ENCODE assay signal across 10 mouse cellular contexts in the genomic region with DNA sequence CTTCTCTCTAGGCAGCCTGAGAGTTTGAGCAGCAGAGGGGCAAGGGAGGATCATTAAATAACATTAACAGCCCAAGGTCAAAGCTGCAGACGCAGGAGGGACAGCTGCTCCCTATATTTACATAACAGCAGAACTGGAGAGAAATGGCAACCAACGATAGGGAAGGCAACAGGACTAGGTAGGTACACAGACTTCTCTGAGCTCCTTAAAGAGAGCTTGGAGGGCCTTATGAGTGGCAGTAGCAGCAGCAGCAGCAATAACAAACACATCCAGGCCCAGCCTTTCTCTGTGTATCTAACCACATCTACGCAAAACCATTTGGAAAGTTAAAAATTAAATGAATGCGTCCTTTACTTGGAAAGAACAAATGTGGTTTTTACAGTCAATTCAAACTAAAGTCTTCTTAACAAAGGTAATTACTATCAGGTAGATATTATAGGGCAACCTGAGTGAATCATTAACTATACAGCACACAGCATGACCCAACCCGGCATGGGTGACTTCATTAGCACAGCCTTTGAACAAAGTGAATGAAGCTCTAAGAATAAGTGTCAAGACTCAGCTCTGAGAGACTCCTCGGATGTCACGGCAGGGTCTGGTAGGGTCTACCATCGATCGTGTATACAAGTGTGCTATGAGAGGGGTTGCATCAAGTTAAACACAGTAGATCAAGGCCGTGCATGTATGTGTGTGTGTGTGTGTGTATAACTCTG. TPM values are rescaled to one million over a fixed set of nuclear protein-coding genes. Genes with fewer than 3 reads are reported as not detected.
DNase-seq lines count a peak whose midpoint lies in the region; ATAC-seq lines count a peak whose summit lies in the region.
"Had no signal": no experiment of that assay in that cellular context is flagged by ENCODE, and none has a peak within 500 bp of the region (broad histone marks: within the 10 kb centered on the region; RNA-seq: fewer than 3 reads in every experiment).

No protein-coding gene starts in this region.

- H3K27ac ChIP-seq in hindbrain, embryonic 11.5 days (ENCODE audit: low read depth, low read length), result no peak overlapping the region
- H3K27ac ChIP-seq in hindbrain, embryonic 10.5 days, result no peak overlapping the region
- peak overlapping the region; percentile 78 for H3K27ac ChIP-seq in kidney, embryonic 16.5 days (ENCODE audit: low read length)
- peak overlapping the region; percentile 95 for H3K27ac ChIP-seq in lung, embryonic 16.5 days (ENCODE audit: low read length)
- no peak overlapping the region for H3K27ac ChIP-seq in heart, embryonic 10.5 days

- 0 out of 2 replicates have a peak, but pooled peaks have one; percentile 43 for ATAC-seq in hindbrain, embryonic 11.5 days (ENCODE audit: low FRiP score)
- ATAC-seq in kidney, embryonic 16.5 days (ENCODE audit: low FRiP score, low TSS enrichment), result peak; percentile 74
- peak; percentile 37 for ATAC-seq in lung, embryonic 16.5 days (ENCODE audit: low read depth)
- ATAC-seq in megakaryocyte, adult 5-6 weeks (ENCODE audit: poor library complexity, severe bottlenecking), result no peak

- no peak overlapping the region for H3K4me3 ChIP-seq in hindbrain, embryonic 11.5 days (ENCODE audit: low read depth, low read length)
- no peak overlapping the region for H3K4me3 ChIP-seq in hindbrain, embryonic 10.5 days
- no peak overlapping the region for H3K4me3 ChIP-seq in kidney, embryonic 16.5 days (ENCODE audit: low read length)
- H3K4me3 ChIP-seq in lung, embryonic 16.5 days (ENCODE audit: low read length), result peak overlapping the region; percentile 47
- H3K4me3 ChIP-seq in heart, embryonic 10.5 days, result no peak overlapping the region

- H3K4me2 ChIP-seq in hindbrain, embryonic 11.5 days (replicated peaks; ENCODE audit: low read depth, low read length), result no peak overlapping the region
- peak overlapping the region; percentile 62 for H3K4me2 ChIP-seq in kidney, embryonic 16.5 days (replicated peaks; ENCODE audit: low read depth, low read length)
- H3K4me2 ChIP-seq in lung, embryonic 16.5 days (ENCODE audit: low read depth, low read length), result peak overlapping the region; percentile 58

- peaks cover 4% of the 10 kb centered on the region; the same call in 1 of the 2 replicates for H3K4me1 ChIP-seq in hindbrain, embryonic 11.5 days (replicated peaks; ENCODE audit: control insufficient read depth, insufficient read depth, low read length)
- peaks cover 24% of the 10 kb centered on the region for H3K4me1 ChIP-seq in hindbrain, embryonic 10.5 days (replicated peaks)
- H3K4me1 ChIP-seq in kidney, embryonic 16.5 days (ENCODE audit: insufficient read depth, low read length), result peaks cover 40% of the 10 kb centered on the region
- peaks cover 33% of the 10 kb centered on the region for H3K4me1 ChIP-seq in lung, embryonic 16.5 days (replicated peaks; ENCODE audit: control insufficient read depth, insufficient read depth, low read length)
- H3K4me1 ChIP-seq in heart, embryonic 10.5 days, result peaks cover 23% of the 10 kb centered on the region

- no peaks in the 10 kb centered on the region for H3K36me3 ChIP-seq in hindbrain, embryonic 11.5 days (ENCODE audit: control insufficient read depth, insufficient read depth, low read length)
- no peaks in the 10 kb centered on the region for H3K36me3 ChIP-seq in hindbrain, embryonic 10.5 days
- no peaks in the 10 kb centered on the region for H3K36me3 ChIP-seq in kidney, embryonic 16.5 days (ENCODE audit: insufficient read depth, low read length)
- H3K36me3 ChIP-seq in lung, embryonic 16.5 days (ENCODE audit: control insufficient read depth, insufficient read depth, low read length), result no peaks in the 10 kb centered on the region
- H3K36me3 ChIP-seq in heart, embryonic 10.5 days, result no peaks in the 10 kb centered on the region

- no peaks in the 10 kb centered on the region for H3K9me3 ChIP-seq in hindbrain, embryonic 11.5 days (ENCODE audit: control insufficient read depth, low read length)
- H3K9me3 ChIP-seq in hindbrain, embryonic 10.5 days, result no peaks in the 10 kb centered on the region
- H3K9me3 ChIP-seq in kidney, embryonic 16.5 days (ENCODE audit: low read length), result no peaks in the 10 kb centered on the region
- H3K9me3 ChIP-seq in lung, embryonic 16.5 days (ENCODE audit: control insufficient read depth, low read length), result no peaks in the 10 kb centered on the region
- H3K9me3 ChIP-seq in heart, embryonic 10.5 days, result no peaks in the 10 kb centered on the region

- no peak overlapping the region for H3K9ac ChIP-seq in hindbrain, embryonic 11.5 days (ENCODE audit: low read depth, low read length)
- no peak overlapping the region; the same call in 1 of the 2 replicates for H3K9ac ChIP-seq in kidney, embryonic 16.5 days (replicated peaks; ENCODE audit: low read length)
- H3K9ac ChIP-seq in lung, embryonic 16.5 days (ENCODE audit: low read length), result peak overlapping the region; percentile 40

- H3K27me3 ChIP-seq in hindbrain, embryonic 11.5 days (ENCODE audit: control insufficient read depth, insufficient read depth, low read length), result peaks cover 11% of the 10 kb centered on the region
- H3K27me3 ChIP-seq in hindbrain, embryonic 10.5 days (ENCODE audit: insufficient read depth, poor library complexity, severe bottlenecking), result peaks cover 69% of the 10 kb centered on the region
- peaks cover 9% of the 10 kb centered on the region for H3K27me3 ChIP-seq in kidney, embryonic 16.5 days (ENCODE audit: insufficient read depth, low read length)
- H3K27me3 ChIP-seq in lung, embryonic 16.5 days (ENCODE audit: control insufficient read depth, insufficient read depth, low read depth, low read length), result no peaks in the 10 kb centered on the region
- peaks cover 46% of the 10 kb centered on the region for H3K27me3 ChIP-seq in heart, embryonic 10.5 days (ENCODE audit: insufficient read depth, poor library complexity, severe bottlenecking)

- DNase-seq in hindbrain, embryonic 11.5 days (ENCODE audit: low spot score), result peak; percentile 19
- DNase-seq in hindbrain, embryonic 10.5 days (ENCODE audit: low spot score), result no peak
- peak; percentile 64 for DNase-seq in ZHBTc4 (ENCODE audit: low read depth, low spot score)
- no peak for DNase-seq in T-cell, adult 2 months (ENCODE audit: low spot score)
- no peak for DNase-seq in heart, embryonic 10.5 days (ENCODE audit: low spot score)
- DNase-seq: cerebellum, adult 9-11 months had no signal

- WGBS in hindbrain, embryonic 11.5 days, result 52% methylated on average over 10 of the region's 10 CpGs
- 65% methylated on average over 10 of the region's 10 CpGs for WGBS in hindbrain, embryonic 10.5 days
- 40% methylated on average over 10 of the region's 10 CpGs for WGBS in kidney, embryonic 16.5 days
- 28% methylated on average over 10 of the region's 10 CpGs for WGBS in lung, embryonic 16.5 days
- 78% methylated on average over 10 of the region's 10 CpGs for WGBS in heart, embryonic 10.5 days

RNA-seq across cellular contexts. Expression of gene Slc44a3, which starts 1.5 kb away (rescaled TPM):
- polyA plus RNA-seq in hindbrain, embryonic 11.5 days (2014; fragmentation: Nextera tagmentation; extraction: Ambion mirVana), result 0.86 and 1.6 TPM in 2 replicates
- polyA plus RNA-seq in hindbrain, embryonic 10.5 days (2016; fragmentation: Nextera tagmentation; extraction: Ambion mirVana), result 0.33 and 0.98 TPM in 2 replicates
- polyA plus RNA-seq in kidney, embryonic 16.5 days (2015; fragmentation: Nextera tagmentation; extraction: Ambion mirVana), result 13.2 and 13.5 TPM in 2 replicates
- 24.4 and 28.1 TPM in 2 replicates for polyA plus RNA-seq in lung, embryonic 16.5 days (2015; fragmentation: Nextera tagmentation; extraction: Ambion mirVana)
- not detected in 2 replicates for total RNA-seq in megakaryocyte, adult 5-6 weeks (2015)
- total RNA-seq in megakaryocyte, adult 5-6 weeks (2017), result not detected in 2 replicates
- 1.1 and 1.3 TPM in 2 replicates for polyA plus RNA-seq in heart, embryonic 10.5 days (2016; fragmentation: Nextera tagmentation; extraction: Ambion mirVana)
- total RNA-seq: layer of hippocampus, postnatal 14 days had no signal

Comparison
In these comparisons a context has a peak if more than half of its experiments do, and no peak if none do; other contexts are left out.
1. DNase-seq: peak in hindbrain, embryonic 11.5 days (single experiment) and ZHBTc4 (single experiment); none in hindbrain, embryonic 10.5 days (single experiment), T-cell, adult 2 months (single experiment) and heart, embryonic 10.5 days (single experiment).
2. H3K27ac ChIP-seq: peak in kidney, embryonic 16.5 days (single experiment) and lung, embryonic 16.5 days (single experiment); none in hindbrain, embryonic 11.5 days (single experiment), hindbrain, embryonic 10.5 days (single experiment) and heart, embryonic 10.5 days (single experiment).